In the genomic region with DNA sequence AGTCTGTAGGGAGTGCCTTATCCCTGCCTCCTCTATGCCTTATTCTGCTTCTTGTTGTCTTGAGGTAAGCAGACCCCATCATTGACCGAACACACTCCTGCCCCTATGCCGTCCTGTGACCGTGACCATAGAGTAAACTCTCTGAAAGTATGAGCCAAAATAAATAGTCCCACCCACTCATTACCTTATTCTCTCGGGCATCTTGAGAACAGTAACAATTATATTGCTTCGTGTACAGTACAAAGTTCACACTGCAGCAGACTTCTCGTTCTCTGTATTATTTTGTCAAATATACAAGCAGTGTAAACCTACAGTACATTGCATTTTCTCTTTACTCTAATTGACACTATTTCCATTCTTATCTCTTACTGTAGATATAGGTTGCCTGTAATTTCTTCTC, we compare ENCODE assay signal across 16 mouse cellular contexts.
"Had no signal": no experiment of that assay in that cellular context is flagged by ENCODE, and none has a peak within 500 bp of the region (broad histone marks: within the 10 kb centered on the region; RNA-seq: fewer than 3 reads in every experiment).

No protein-coding gene starts in this region.

- H3K27ac ChIP-seq: liver, embryonic 14.5 days; midbrain, embryonic 10.5 days; midbrain, embryonic 12.5 days; neural tube, embryonic 13.5 days; stomach, embryonic 15.5 days had no signal

- ATAC-seq: midbrain, embryonic 16.5 days had no signal

- H3K4me1 ChIP-seq: neural tube, embryonic 13.5 days; stomach, embryonic 15.5 days had no signal

- H3K4me3 ChIP-seq: midbrain, embryonic 10.5 days; midbrain, embryonic 12.5 days; myocyte; neural tube, embryonic 13.5 days; stomach, embryonic 15.5 days had no signal

- H3K9ac ChIP-seq: liver, embryonic 14.5 days; lung, embryonic 14.5 days; midbrain, embryonic 12.5 days; neural tube, embryonic 13.5 days; stomach, embryonic 15.5 days had no signal

- H3K9me3 ChIP-seq: midbrain, embryonic 10.5 days; midbrain, embryonic 12.5 days; neural tube, embryonic 13.5 days; stomach, embryonic 15.5 days had no signal

- DNase-seq: lung, adult 18-20 months; lung, embryonic 14.5 days; lung, postnatal 10 days; lung, postnatal 4 days; midbrain, embryonic 14.5 days; right cerebral cortex, postnatal 14 days; thymus, adult 2 months; thymus, postnatal 25 days; thymus, postnatal 4 days had no signal

- H3K4me2 ChIP-seq: lung, embryonic 14.5 days; midbrain, embryonic 12.5 days; neural tube, embryonic 13.5 days; stomach, embryonic 15.5 days had no signal

- H3K36me3 ChIP-seq: midbrain, embryonic 10.5 days; midbrain, embryonic 12.5 days; neural tube, embryonic 13.5 days; stomach, embryonic 15.5 days had no signal

- H3K27me3 ChIP-seq: midbrain, embryonic 12.5 days; neural tube, embryonic 13.5 days; stomach, embryonic 15.5 days had no signal
